Mouse (Mus musculus): ENCODE measurements around the gene Xndc1. TPM values are rescaled to one million over a fixed set of nuclear protein-coding genes. Genes with fewer than 3 reads are reported as not detected.
A peak's percentile ranks its signal among the peaks of the same experiment; 100 is the strongest.

The Xndc1 gene
- polyA plus RNA-seq, 1 experiment, result 47.9 TPM

DNA sequence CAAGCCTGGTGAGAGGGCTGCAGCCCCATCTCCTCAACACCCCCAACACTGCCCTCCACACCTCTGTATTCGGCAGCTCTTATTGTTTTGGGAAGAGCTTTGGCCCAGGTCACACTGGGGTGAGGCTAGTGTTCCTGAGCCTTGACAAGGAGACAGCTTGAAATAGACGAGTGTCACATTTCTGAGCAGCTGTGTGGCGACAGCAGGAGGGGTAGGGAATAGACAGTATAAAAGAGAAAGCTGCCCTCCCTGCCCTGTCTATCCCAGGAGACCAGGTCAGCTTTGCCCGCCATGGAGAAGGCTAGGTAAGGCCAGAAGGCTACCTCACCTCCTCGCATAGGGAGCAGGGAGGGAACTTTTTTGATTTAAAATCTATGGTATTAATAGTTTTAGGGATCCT is 36.2 kb downstream of the Xndc1 start, which contains the start of gene Art1:
TSS of gene Art1 (plus strand) at position 257 of the 400 bp plus-strand sequence.
- Histone ChIP-seq H3K27ac (ENCODE audit: control insufficient read depth, insufficient read depth, low read depth, low read length) (no peak within 1 kb of the TSS), H3K4me3 (ENCODE audit: control insufficient read depth, low read depth, low read length) (no peak within 1 kb of the TSS), H3K27me3 (ENCODE audit: control insufficient read depth, insufficient read depth, low read length) (no peaks in the 10 kb centered on the region), H3K4me1 (ENCODE audit: control insufficient read depth, insufficient read depth, low read length) (peaks cover 22% of the 10 kb centered on the region), H3K36me3 (ENCODE audit: control insufficient read depth, insufficient read depth, low read length) (no peaks in the 10 kb centered on the region)
- no peak for TF ChIP-seq POLR2A (IDR thresholded peaks at IDR 0.05; ENCODE audit: control insufficient read depth, low read depth, low read length)
- no peak for TF ChIP-seq CTCF (IDR thresholded peaks at IDR 0.05; ENCODE audit: control insufficient read depth, insufficient read depth, insufficient replicate concordance, low read depth, low read length)

DNA sequence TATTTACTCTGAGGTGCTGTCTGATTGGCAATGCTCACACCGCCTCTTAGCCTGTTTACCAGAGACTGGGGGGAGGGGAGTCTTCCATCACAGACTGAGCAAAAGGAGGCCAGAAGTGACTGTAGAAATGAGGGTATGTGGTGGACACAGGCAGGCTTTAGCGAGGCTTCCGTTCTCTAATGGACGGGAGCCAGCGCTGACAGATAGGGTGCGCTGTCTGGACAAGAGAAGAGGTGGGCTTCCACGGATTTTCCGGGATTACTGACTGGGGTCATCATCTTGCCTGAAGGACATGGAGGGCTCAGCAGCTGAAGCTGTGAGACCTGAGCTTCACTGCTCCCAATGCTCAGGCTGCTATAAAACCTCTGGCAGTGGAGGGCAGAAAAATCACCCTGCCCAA is 36.9 kb downstream of the Xndc1 start:
- Histone ChIP-seq H3K4me1 (ENCODE audit: control insufficient read depth, insufficient read depth, low read length) (peaks cover 29% of the 10 kb centered on the region), H3K36me3 (ENCODE audit: control insufficient read depth, insufficient read depth, low read length) (no peaks in the 10 kb centered on the region), H3K27ac (ENCODE audit: control insufficient read depth, insufficient read depth, low read depth, low read length) (no peak overlapping the region), H3K4me3 (ENCODE audit: control insufficient read depth, low read depth, low read length) (no peak overlapping the region), H3K27me3 (ENCODE audit: control insufficient read depth, insufficient read depth, low read length) (no peaks in the 10 kb centered on the region)
- TF ChIP-seq CTCF (IDR thresholded peaks at IDR 0.05; ENCODE audit: control insufficient read depth, insufficient read depth, insufficient replicate concordance, low read depth, low read length), result no peak
- TF ChIP-seq POLR2A (IDR thresholded peaks at IDR 0.05; ENCODE audit: control insufficient read depth, low read depth, low read length), result no peak

DNA sequence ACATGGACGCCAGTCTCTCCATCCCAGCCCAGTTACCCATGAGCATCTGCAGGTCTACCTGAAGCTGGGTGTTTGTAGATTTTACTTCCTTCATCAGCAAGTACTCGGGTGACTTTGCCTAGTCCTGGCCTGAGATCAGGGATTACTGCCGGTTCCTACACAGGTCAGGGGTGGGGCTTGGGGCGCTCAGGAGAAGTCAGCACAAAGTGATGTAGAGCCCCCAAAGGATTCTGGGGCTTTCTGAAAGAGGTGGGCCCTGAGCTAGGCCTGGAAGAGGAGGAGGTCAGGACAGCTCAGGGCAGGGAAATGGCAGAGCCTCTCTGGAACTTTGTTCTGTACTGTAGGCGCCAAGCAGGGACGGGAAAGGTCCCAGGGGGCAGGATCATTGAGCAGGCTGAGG is 37.4 kb downstream of the Xndc1 start:
- Histone ChIP-seq H3K27me3 (ENCODE audit: control insufficient read depth, insufficient read depth, low read length) (no peaks in the 10 kb centered on the region), H3K36me3 (ENCODE audit: control insufficient read depth, insufficient read depth, low read length) (no peaks in the 10 kb centered on the region), H3K4me3 (ENCODE audit: control insufficient read depth, low read depth, low read length) (no peak overlapping the region), H3K27ac (ENCODE audit: control insufficient read depth, insufficient read depth, low read depth, low read length) (no peak overlapping the region), H3K4me1 (ENCODE audit: control insufficient read depth, insufficient read depth, low read length) (peaks cover 29% of the 10 kb centered on the region)
- TF ChIP-seq POLR2A (IDR thresholded peaks at IDR 0.05; ENCODE audit: control insufficient read depth, low read depth, low read length) (no peak), CTCF (IDR thresholded peaks at IDR 0.05; ENCODE audit: control insufficient read depth, insufficient read depth, insufficient replicate concordance, low read depth, low read length) (no peak)

- H3K4me1 ChIP-seq (ENCODE audit: control insufficient read depth, insufficient read depth, low read length), result peaks cover 29% of the 10 kb centered on the region
- H3K27ac ChIP-seq (ENCODE audit: control insufficient read depth, insufficient read depth, low read depth, low read length), result no peak overlapping the region
- no peaks in the 10 kb centered on the region for H3K27me3 ChIP-seq (ENCODE audit: control insufficient read depth, insufficient read depth, low read length)
- TF ChIP-seq CTCF (IDR thresholded peaks at IDR 0.05; ENCODE audit: control insufficient read depth, insufficient read depth, insufficient replicate concordance, low read depth, low read length) (no peak), POLR2A (IDR thresholded peaks at IDR 0.05; ENCODE audit: control insufficient read depth, low read depth, low read length) (no peak)
- no peak overlapping the region for H3K4me3 ChIP-seq (ENCODE audit: control insufficient read depth, low read depth, low read length)
- H3K36me3 ChIP-seq (ENCODE audit: control insufficient read depth, insufficient read depth, low read length), result no peaks in the 10 kb centered on the region
Measured at GRCm38 (mm10) chr7:102103555-102103954, 38.2 kb downstream of the Xndc1 start.

- Histone ChIP-seq H3K4me3 (ENCODE audit: control insufficient read depth, low read depth, low read length) (no peak overlapping the region), H3K27ac (ENCODE audit: control insufficient read depth, insufficient read depth, low read depth, low read length) (no peak overlapping the region), H3K4me1 (ENCODE audit: control insufficient read depth, insufficient read depth, low read length) (peaks cover 24% of the 10 kb centered on the region), H3K36me3 (ENCODE audit: control insufficient read depth, insufficient read depth, low read length) (no peaks in the 10 kb centered on the region), H3K27me3 (ENCODE audit: control insufficient read depth, insufficient read depth, low read length) (no peaks in the 10 kb centered on the region)
- TF ChIP-seq POLR2A (IDR thresholded peaks at IDR 0.05; ENCODE audit: control insufficient read depth, low read depth, low read length) (no peak), CTCF (IDR thresholded peaks at IDR 0.05; ENCODE audit: control insufficient read depth, insufficient read depth, insufficient replicate concordance, low read depth, low read length) (no peak)
Measured at GRCm38 (mm10) chr7:102104126-102104525, 38.8 kb downstream of the Xndc1 start.

- Histone ChIP-seq H3K27me3 (ENCODE audit: control insufficient read depth, insufficient read depth, low read length) (no peaks in the 10 kb centered on the region), H3K4me1 (ENCODE audit: control insufficient read depth, insufficient read depth, low read length) (peaks cover 9% of the 10 kb centered on the region), H3K36me3 (ENCODE audit: control insufficient read depth, insufficient read depth, low read length) (no peaks in the 10 kb centered on the region), H3K27ac (ENCODE audit: control insufficient read depth, insufficient read depth, low read depth, low read length) (no peak overlapping the region), H3K4me3 (ENCODE audit: control insufficient read depth, low read depth, low read length) (peak overlapping the region; percentile 80)
- no peak for TF ChIP-seq CTCF (IDR thresholded peaks at IDR 0.05; ENCODE audit: control insufficient read depth, insufficient read depth, insufficient replicate concordance, low read depth, low read length)
- TF ChIP-seq POLR2A (IDR thresholded peaks at IDR 0.05; ENCODE audit: control insufficient read depth, low read depth, low read length), result 0 out of 2 replicates have a peak, but pooled peaks have one; percentile 18
Measured at GRCm38 (mm10) chr7:102106700-102107141, 41.4 kb downstream of the Xndc1 start.

DNA sequence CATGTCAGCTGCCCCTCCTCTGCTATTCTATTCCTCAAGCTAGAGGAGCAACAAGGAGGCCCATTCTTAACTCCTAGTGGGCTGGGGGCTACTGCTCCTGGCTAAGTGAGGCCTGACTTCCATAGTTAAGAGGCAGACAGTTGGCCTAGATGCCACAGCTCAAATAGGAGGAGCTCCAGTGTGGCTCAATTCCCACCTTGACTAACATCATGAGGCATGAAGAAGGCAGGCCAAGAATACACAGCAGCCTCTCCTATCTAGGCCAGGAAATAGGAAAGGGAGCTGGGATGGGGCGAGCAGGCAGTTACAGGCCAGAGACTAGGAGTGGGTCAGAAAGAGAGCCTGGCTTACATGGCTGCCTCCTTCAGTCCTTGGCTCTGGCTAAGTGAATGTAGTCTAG is 42.9 kb downstream of the Xndc1 start:
- no peak for TF ChIP-seq CTCF (IDR thresholded peaks at IDR 0.05; ENCODE audit: control insufficient read depth, insufficient read depth, insufficient replicate concordance, low read depth, low read length)
- TF ChIP-seq POLR2A (IDR thresholded peaks at IDR 0.05; ENCODE audit: control insufficient read depth, low read depth, low read length), result no peak
- no peak overlapping the region for H3K27ac ChIP-seq (ENCODE audit: control insufficient read depth, insufficient read depth, low read depth, low read length)
- no peaks in the 10 kb centered on the region for H3K36me3 ChIP-seq (ENCODE audit: control insufficient read depth, insufficient read depth, low read length)
- peaks cover 12% of the 10 kb centered on the region for H3K4me1 ChIP-seq (ENCODE audit: control insufficient read depth, insufficient read depth, low read length)
- no peak overlapping the region for H3K4me3 ChIP-seq (ENCODE audit: control insufficient read depth, low read depth, low read length)
- H3K27me3 ChIP-seq (ENCODE audit: control insufficient read depth, insufficient read depth, low read length), result no peaks in the 10 kb centered on the region

GRCm38 (mm10) chr7:102109171-102109570 is 43.9 kb downstream of the Xndc1 start, which contains the start of gene Art5:
Art5 (minus strand) TSS chr7:102109489.
- H3K27ac ChIP-seq (ENCODE audit: control insufficient read depth, insufficient read depth, low read depth, low read length), result no peak within 1 kb of the TSS
- H3K27me3 ChIP-seq (ENCODE audit: control insufficient read depth, insufficient read depth, low read length), result no peaks in the 10 kb centered on the region
- no peaks in the 10 kb centered on the region for H3K36me3 ChIP-seq (ENCODE audit: control insufficient read depth, insufficient read depth, low read length)
- peaks cover 17% of the 10 kb centered on the region for H3K4me1 ChIP-seq (ENCODE audit: control insufficient read depth, insufficient read depth, low read length)
- TF ChIP-seq POLR2A (IDR thresholded peaks at IDR 0.05; ENCODE audit: control insufficient read depth, low read depth, low read length) (no peak), CTCF (IDR thresholded peaks at IDR 0.05; ENCODE audit: control insufficient read depth, insufficient read depth, insufficient replicate concordance, low read depth, low read length) (no peak)
- H3K4me3 ChIP-seq (ENCODE audit: control insufficient read depth, low read depth, low read length), result no peak within 1 kb of the TSS

All from testis, adult 2 months (tissue).